Mouse (Mus musculus) kidney, adult 2 months (tissue): ENCODE data around the gene Sept9.

Source experiments
- CTCF ChIP-seq: fragments of 200-500 bp; conservative IDR thresholded peaks from 2 replicates; pipeline ENCODE4 v1.5.1; 2011; ENCODE audit warnings: low read depth, mild to moderate bottlenecking, control low read depth, low read length, moderate library complexity, mixed read lengths; ENCODE audit not compliant: insufficient read depth, insufficient read length
- POLR2A ChIP-seq: fragments of 200-500 bp; IDR thresholded peaks from one replicate; pipeline ENCODE4 v1.6.1; 2011; ENCODE audit warnings: low read depth, low read length, control low read depth

GRCm38 (mm10) chr11:117396929-117397328, 197.5 kb downstream of the Sept9 start:
- TF ChIP-seq CTCF = no peak
- TF ChIP-seq POLR2A = no peak
